Mouse (Mus musculus): ENCODE data around the gene Mlph. TPM values are rescaled to one million over a fixed set of nuclear protein-coding genes. Genes with fewer than 3 reads are reported as not detected.

The Mlph gene
- 3.4 TPM for polyA plus RNA-seq (2014; fragmentation: Illumina TruSeq; extraction: RNeasy Lipid Tissue Mini Kit (QIAGEN cat#74804); ENCODE audit: low replicate concordance)

GRCm38 (mm10) chr1:90914948-90915569 is at the start of gene Mlph:
Gene Mlph (plus strand): TSS chr1:90915085.

GRCm38 (mm10) chr1:90952808-90953207 is 37.9 kb downstream of the Mlph start, which contains the start of gene Prlh:
Gene Prlh (plus strand): TSS chr1:90953108.

GRCm38 (mm10) chr1:90969347-90969784 is 54.5 kb downstream of the Mlph start, which contains the start of gene Rab17:
Gene Rab17 (minus strand): TSS chr1:90969661.

GRCm38 (mm10) chr1:90998268-90998890 is 83.5 kb downstream of the Mlph start, which contains the start of gene Lrrfip1:
Gene Lrrfip1 (plus strand): TSS chr1:90998737.

Other genes starting within 250 kb of the Mlph start
- gene Col6a3, start 71.1 kb upstream of the Mlph start, polyA plus RNA-seq (2014; fragmentation: Illumina TruSeq; extraction: RNeasy Lipid Tissue Mini Kit (QIAGEN cat#74804); ENCODE audit: low replicate concordance), result 26.2 TPM
- gene Prlh, start 38.0 kb downstream of the Mlph start, polyA plus RNA-seq (2014; fragmentation: Illumina TruSeq; extraction: RNeasy Lipid Tissue Mini Kit (QIAGEN cat#74804); ENCODE audit: low replicate concordance), result not detected
- gene Rab17, start 54.6 kb downstream of the Mlph start, polyA plus RNA-seq (2014; fragmentation: Illumina TruSeq; extraction: RNeasy Lipid Tissue Mini Kit (QIAGEN cat#74804); ENCODE audit: low replicate concordance), result 1.0 TPM
- 65.1 TPM for gene Lrrfip1, start 83.7 kb downstream of the Mlph start, polyA plus RNA-seq (2014; fragmentation: Illumina TruSeq; extraction: RNeasy Lipid Tissue Mini Kit (QIAGEN cat#74804); ENCODE audit: low replicate concordance)
- 1.0 TPM for gene Rbm44, start 230.0 kb downstream of the Mlph start, polyA plus RNA-seq (2014; fragmentation: Illumina TruSeq; extraction: RNeasy Lipid Tissue Mini Kit (QIAGEN cat#74804); ENCODE audit: low replicate concordance)

Measured in small intestine, adult 10 weeks (tissue).